Mouse (Mus musculus): ENCODE data around the gene Rabgap1. TPM values are rescaled to one million over a fixed set of nuclear protein-coding genes. Genes with fewer than 3 reads are reported as not detected.

Gene Rabgap1
- 47.3 TPM for total RNA-seq (2023)

GRCm38 (mm10) chr2:37442611-37443591, at the start of gene Rabgap1, which contains the start of the genes Zbtb26 and Zbtb6:
Rabgap1 (plus strand) TSS chr2:37443279.
Zbtb26 (minus strand) TSS chr2:37443135.
Zbtb6 (minus strand) TSS chr2:37443171.

GRCm38 (mm10) chr2:37422306-37423304, 20.5 kb upstream of the Rabgap1 start, which contains the start of gene Rc3h2:
Rc3h2 (minus strand) TSS chr2:37422903.

DNA sequence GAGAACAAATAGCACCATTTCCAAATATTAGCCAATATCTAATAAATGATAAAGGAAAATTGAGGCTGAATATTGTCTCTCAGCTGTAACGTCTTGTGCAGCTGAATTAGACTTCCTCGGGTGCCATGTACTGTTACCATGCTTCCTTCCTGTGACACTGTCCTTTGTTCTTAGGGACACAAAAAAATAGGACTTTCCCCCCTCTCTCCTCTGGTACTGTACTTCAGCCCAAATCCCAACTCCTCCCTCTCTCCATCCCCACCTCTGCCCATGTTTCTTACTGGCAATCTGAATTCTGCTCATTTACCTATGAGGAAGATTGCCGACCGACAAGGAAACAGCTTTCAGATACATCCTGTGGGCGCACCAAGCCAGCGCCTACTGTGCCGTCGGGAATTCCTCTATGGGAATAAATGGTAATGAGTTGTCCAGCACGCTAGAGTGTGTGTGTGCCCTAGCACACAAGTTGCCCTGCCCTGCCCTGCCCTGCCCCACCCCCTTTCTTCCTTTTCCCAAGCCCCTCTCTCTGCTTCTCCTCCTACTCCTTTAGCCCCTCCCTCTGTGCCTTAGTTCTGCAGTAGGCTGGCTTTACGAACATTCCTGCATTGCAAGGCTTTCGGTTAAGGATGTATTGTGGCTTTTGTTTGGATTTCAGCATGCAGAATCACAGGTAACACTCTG, 73.1 kb downstream of the Rabgap1 start, which contains the start of gene Gpr21:
Gene Gpr21 (plus strand): TSS at position 303 of the 681 bp plus-strand sequence.

Other genes starting within 250 kb of the Rabgap1 start
- not detected for gene Olfr366, start 231.7 kb upstream of the Rabgap1 start, total RNA-seq (2023)
- gene Olfr368, start 116.8 kb upstream of the Rabgap1 start, total RNA-seq (2023), result not detected
- 23.3 TPM for gene Pdcl, start 83.9 kb upstream of the Rabgap1 start, total RNA-seq (2023)
- gene Rc3h2, start 20.4 kb upstream of the Rabgap1 start, total RNA-seq (2023), result 58.3 TPM
- gene Zbtb26, start 144 bp upstream of the Rabgap1 start, total RNA-seq (2023), result 1.9 TPM
- gene Zbtb6, start 108 bp upstream of the Rabgap1 start, total RNA-seq (2023), result 15.2 TPM
- 4.3 TPM for gene Gpr21, start 73.1 kb downstream of the Rabgap1 start, total RNA-seq (2023)